Mouse (Mus musculus): ENCODE measurements around the gene Lrrk1. TPM values are rescaled to one million over a fixed set of nuclear protein-coding genes. Genes with fewer than 3 reads are reported as not detected.

Lrrk1 gene
- polyA plus RNA-seq, 1 experiment from 2014 or later, result 4.7 TPM

DNA sequence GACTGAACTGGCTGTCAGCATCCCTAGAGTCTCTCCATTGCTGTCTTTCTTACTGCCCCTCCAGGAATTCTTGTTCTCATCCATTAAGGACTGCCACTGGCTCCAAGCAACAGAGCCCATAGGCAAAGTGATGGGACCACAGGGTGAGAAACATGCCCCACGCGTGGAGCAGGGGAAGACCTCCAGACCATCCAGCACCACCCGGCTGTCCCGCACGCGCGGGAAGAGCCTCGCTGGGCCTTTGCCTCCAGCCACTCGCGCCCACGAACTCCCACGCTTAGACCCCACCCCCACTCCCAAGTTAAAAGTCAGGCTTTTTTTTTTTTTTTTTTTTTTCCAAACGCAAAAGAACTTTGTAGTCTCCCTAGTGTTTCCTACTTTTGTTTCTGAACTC, 734 bp downstream of the Lrrk1 start:
- H3K4me1 ChIP-seq (replicated peaks; ENCODE audit: control insufficient read depth, insufficient read depth, low read length), result peaks cover 3% of the 10 kb centered on the region
- WGBS, result 2% methylated on average over 13 of the region's 13 CpGs
- H3K9me3 ChIP-seq (ENCODE audit: control insufficient read depth, low read length), result no peaks in the 10 kb centered on the region
- peaks cover 15% of the 10 kb centered on the region for H3K27me3 ChIP-seq (ENCODE audit: control insufficient read depth, insufficient read depth, low read length)
- peak overlapping the region; percentile 94 for H3K4me2 ChIP-seq (replicated peaks)
- H3K4me3 ChIP-seq (replicated peaks; ENCODE audit: low read length), result peak overlapping the region; percentile 54
- ATAC-seq (ENCODE audit: low FRiP score), result peak; percentile 47; the same call in 1 of the 2 replicates
- peak overlapping the region; percentile 59; the same call in 1 of the 2 replicates for H3K9ac ChIP-seq
- H3K27ac ChIP-seq, result no peak overlapping the region
- H3K36me3 ChIP-seq (replicated peaks; ENCODE audit: control insufficient read depth, insufficient read depth), result no peaks in the 10 kb centered on the region
- DNase-seq (ENCODE audit: low spot score), result no peak

DNA sequence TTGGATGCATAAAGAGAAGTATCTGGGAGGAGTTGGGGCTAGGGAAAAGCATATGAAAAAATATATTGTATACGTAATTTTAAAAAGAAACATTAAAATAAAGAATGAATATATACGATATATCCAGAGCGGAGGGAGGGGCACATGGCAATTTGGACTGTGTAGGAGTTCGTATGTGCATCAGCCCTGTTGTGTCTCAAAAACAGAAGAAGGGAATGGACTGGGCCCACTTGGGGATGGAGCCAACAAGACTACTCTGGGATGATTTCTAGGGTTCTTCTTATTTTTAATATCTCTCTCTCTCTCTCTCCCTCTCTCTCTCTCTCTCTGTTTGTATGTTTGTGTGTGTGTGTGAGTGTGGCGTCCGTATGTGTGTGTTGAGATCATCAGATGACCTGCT, 1.7 kb downstream of the Lrrk1 start:
- Histone ChIP-seq H3K27me3 (ENCODE audit: control insufficient read depth, insufficient read depth, low read length) (peaks cover 15% of the 10 kb centered on the region), H3K9ac (no peak overlapping the region), H3K9me3 (ENCODE audit: control insufficient read depth, low read length) (no peaks in the 10 kb centered on the region), H3K4me3 (replicated peaks; ENCODE audit: low read length) (no peak overlapping the region), H3K27ac (no peak overlapping the region), H3K4me2 (replicated peaks) (no peak overlapping the region), H3K4me1 (replicated peaks; ENCODE audit: control insufficient read depth, insufficient read depth, low read length) (peaks cover 3% of the 10 kb centered on the region), H3K36me3 (replicated peaks; ENCODE audit: control insufficient read depth, insufficient read depth) (no peaks in the 10 kb centered on the region)
- WGBS, result 95% methylated on average over 6 of the region's 6 CpGs
- ATAC-seq (ENCODE audit: low FRiP score), result no peak
- no peak for DNase-seq (ENCODE audit: low spot score)

DNA sequence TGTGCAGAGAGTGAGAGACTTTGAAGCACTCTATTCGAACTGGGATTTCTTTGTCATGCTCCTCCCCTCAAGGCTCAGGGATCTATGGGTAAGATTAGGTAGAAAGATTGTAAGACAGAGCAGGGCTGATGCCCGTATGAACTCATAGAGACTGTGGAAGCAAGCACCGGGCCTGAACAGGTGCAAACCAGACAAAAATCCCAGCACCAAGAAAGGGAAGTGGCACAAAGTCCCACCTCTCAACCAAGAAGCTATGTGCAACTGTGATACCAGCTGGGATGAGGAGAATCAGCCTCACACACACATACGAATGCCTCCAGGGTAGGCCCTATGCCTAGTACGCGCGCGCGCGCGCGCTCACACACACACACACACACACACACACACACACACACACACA, 2.3 kb downstream of the Lrrk1 start:
- 94% methylated on average over 12 of the region's 12 CpGs for WGBS
- ATAC-seq (ENCODE audit: low FRiP score) (no peak), DNase-seq (ENCODE audit: low spot score) (no peak)
- Histone ChIP-seq H3K9me3 (ENCODE audit: control insufficient read depth, low read length) (no peaks in the 10 kb centered on the region), H3K4me1 (replicated peaks; ENCODE audit: control insufficient read depth, insufficient read depth, low read length) (peaks cover 3% of the 10 kb centered on the region), H3K9ac (no peak overlapping the region), H3K36me3 (replicated peaks; ENCODE audit: control insufficient read depth, insufficient read depth) (no peaks in the 10 kb centered on the region), H3K4me3 (replicated peaks; ENCODE audit: low read length) (no peak overlapping the region), H3K27me3 (ENCODE audit: control insufficient read depth, insufficient read depth, low read length) (peaks cover 15% of the 10 kb centered on the region), H3K4me2 (replicated peaks) (no peak overlapping the region), H3K27ac (no peak overlapping the region)

DNA sequence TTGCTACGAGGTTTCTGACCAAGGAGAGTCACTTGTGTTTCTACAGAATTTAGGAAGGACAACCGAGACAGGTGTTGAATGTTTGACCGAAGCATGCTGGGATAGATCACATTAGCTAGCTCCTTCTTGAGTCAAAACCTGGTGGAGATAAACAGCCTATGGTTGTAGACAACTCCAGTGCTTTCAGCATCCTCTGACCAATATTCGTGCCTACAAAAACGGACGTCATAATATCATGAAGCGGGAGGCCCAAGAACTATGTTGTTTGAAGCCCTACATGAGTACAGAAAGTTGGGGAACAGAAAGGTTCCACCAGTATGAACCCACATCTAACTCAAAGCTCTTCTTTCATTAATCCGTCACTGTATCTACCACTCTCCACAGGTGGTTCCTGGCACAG, 3.3 kb downstream of the Lrrk1 start:
- H3K9me3 ChIP-seq (ENCODE audit: control insufficient read depth, low read length), result no peaks in the 10 kb centered on the region

DNA sequence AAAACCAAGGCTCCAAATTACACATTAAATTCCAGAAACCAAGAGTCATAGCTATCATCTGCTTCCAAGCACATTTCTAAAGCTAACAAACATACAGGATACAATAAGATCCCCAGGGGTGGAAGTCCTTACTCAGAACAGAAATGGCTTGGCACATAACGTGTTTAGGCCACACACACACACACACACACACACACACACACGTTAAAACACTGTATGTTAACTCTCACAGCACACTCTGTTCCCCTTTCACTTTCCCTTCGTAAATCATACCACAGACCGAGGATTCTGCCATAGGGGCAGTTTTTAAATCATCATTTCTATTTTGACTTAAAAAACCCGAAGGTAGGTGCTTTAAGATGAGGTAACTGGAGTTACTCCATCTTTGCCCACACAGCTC, 3.9 kb downstream of the Lrrk1 start:
- DNase-seq (ENCODE audit: low spot score), result no peak
- Histone ChIP-seq H3K9ac (no peak overlapping the region), H3K4me1 (replicated peaks; ENCODE audit: control insufficient read depth, insufficient read depth, low read length) (peaks cover 3% of the 10 kb centered on the region), H3K27me3 (ENCODE audit: control insufficient read depth, insufficient read depth, low read length) (peaks cover 15% of the 10 kb centered on the region), H3K27ac (no peak overlapping the region), H3K4me2 (replicated peaks) (no peak overlapping the region), H3K36me3 (replicated peaks; ENCODE audit: control insufficient read depth, insufficient read depth) (no peaks in the 10 kb centered on the region), H3K9me3 (ENCODE audit: control insufficient read depth, low read length) (no peaks in the 10 kb centered on the region), H3K4me3 (replicated peaks; ENCODE audit: low read length) (no peak overlapping the region)
- WGBS, result 74% methylated on average over 5 of the region's 5 CpGs
- no peak for ATAC-seq (ENCODE audit: low FRiP score)

More for the DNA sequence above, 3.3 kb downstream of the Lrrk1 start:
- ATAC-seq (ENCODE audit: low FRiP score) (no peak), DNase-seq (ENCODE audit: low spot score) (no peak)
- Histone ChIP-seq H3K36me3 (replicated peaks; ENCODE audit: control insufficient read depth, insufficient read depth) (no peaks in the 10 kb centered on the region), H3K4me3 (replicated peaks; ENCODE audit: low read length) (no peak overlapping the region), H3K27ac (no peak overlapping the region), H3K27me3 (ENCODE audit: control insufficient read depth, insufficient read depth, low read length) (peaks cover 15% of the 10 kb centered on the region), H3K4me1 (replicated peaks; ENCODE audit: control insufficient read depth, insufficient read depth, low read length) (peaks cover 3% of the 10 kb centered on the region), H3K9ac (no peak overlapping the region), H3K4me2 (replicated peaks) (no peak overlapping the region)
- WGBS, result 93% methylated on average over 8 of the region's 8 CpGs

DNA sequence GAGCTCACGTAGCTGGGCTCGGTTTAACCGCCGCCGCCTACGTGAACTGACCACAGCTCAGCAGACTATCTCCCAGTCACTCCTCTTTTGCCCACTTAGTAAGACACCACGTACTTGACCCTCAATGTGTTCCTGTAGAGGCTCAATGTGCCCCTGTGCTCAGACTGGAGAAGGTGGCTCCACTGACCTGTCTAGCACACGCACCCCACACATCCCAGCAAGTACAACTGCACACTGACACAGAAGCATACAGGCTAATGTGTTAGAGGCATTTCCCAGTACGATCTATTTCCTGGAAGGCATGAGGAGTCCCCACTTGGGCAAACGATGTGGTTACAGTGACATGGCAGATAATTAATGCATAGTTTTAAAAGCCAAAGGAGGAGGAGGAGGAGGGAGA, 11.6 kb downstream of the Lrrk1 start:
- Histone ChIP-seq H3K4me2 (replicated peaks) (no peak overlapping the region), H3K27me3 (ENCODE audit: control insufficient read depth, insufficient read depth, low read length) (no peaks in the 10 kb centered on the region), H3K4me3 (replicated peaks; ENCODE audit: low read length) (no peak overlapping the region), H3K36me3 (replicated peaks; ENCODE audit: control insufficient read depth, insufficient read depth) (no peaks in the 10 kb centered on the region), H3K9ac (no peak overlapping the region), H3K9me3 (ENCODE audit: control insufficient read depth, low read length) (no peaks in the 10 kb centered on the region), H3K4me1 (replicated peaks; ENCODE audit: control insufficient read depth, insufficient read depth, low read length) (no peaks in the 10 kb centered on the region), H3K27ac (no peak overlapping the region)
- DNase-seq (ENCODE audit: low spot score) (no peak), ATAC-seq (ENCODE audit: low FRiP score) (no peak)
- WGBS, result 88% methylated on average over 10 of the region's 10 CpGs

DNA sequence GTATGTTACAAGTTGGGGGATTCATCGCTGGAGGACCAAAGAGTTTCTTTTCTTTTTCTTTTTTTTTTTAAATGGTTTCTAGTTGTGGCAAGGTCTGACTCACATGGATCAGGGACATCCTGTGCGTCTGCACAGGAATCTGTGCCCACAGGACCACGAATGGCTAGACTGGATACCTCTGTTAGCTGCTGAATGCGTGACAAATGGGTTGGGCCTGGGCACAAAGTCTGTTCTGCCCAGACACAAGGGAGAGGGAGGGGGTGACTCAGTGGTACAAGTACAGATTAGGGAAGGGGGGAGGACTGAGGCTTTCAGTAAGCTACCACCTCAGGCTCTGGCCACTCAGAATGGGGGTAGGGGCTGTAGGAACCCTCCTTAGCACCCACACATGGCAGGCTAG, 12.4 kb downstream of the Lrrk1 start:
- Histone ChIP-seq H3K36me3 (replicated peaks; ENCODE audit: control insufficient read depth, insufficient read depth) (no peaks in the 10 kb centered on the region), H3K9ac (no peak overlapping the region), H3K4me1 (replicated peaks; ENCODE audit: control insufficient read depth, insufficient read depth, low read length) (no peaks in the 10 kb centered on the region), H3K4me3 (replicated peaks; ENCODE audit: low read length) (no peak overlapping the region), H3K4me2 (replicated peaks) (no peak overlapping the region), H3K27ac (no peak overlapping the region), H3K9me3 (ENCODE audit: control insufficient read depth, low read length) (no peaks in the 10 kb centered on the region), H3K27me3 (ENCODE audit: control insufficient read depth, insufficient read depth, low read length) (no peaks in the 10 kb centered on the region)
- WGBS, result 80% methylated on average over 4 of the region's 4 CpGs
- ATAC-seq (ENCODE audit: low FRiP score), result no peak
- no peak for DNase-seq (ENCODE audit: low spot score)

DNA sequence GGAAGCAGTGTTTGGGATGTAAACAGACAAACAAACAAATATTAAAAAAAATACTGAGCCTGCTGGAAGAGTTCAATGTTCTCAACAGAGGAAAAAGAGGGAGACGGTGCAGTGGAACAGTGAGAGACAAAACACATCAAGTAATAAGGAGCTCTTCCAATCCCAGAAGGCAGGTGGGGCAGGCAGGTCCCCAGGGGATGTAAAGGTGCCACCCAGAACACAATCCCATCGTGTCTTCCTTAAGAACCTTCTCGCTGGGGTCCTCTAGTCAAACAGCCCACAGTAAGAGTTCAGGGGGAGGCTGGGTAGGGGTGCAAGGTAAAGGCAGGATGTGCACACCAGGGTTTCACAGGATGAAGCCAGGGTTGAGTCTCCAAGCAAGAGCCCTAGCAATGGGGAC, 14.8 kb downstream of the Lrrk1 start:
- no peak overlapping the region for H3K4me2 ChIP-seq (replicated peaks)
- H3K4me1 ChIP-seq (replicated peaks; ENCODE audit: control insufficient read depth, insufficient read depth, low read length), result no peaks in the 10 kb centered on the region
- no peak overlapping the region for H3K27ac ChIP-seq
- 96% methylated on average over 3 of the region's 3 CpGs for WGBS
- no peaks in the 10 kb centered on the region for H3K27me3 ChIP-seq (ENCODE audit: control insufficient read depth, insufficient read depth, low read length)
- no peaks in the 10 kb centered on the region for H3K36me3 ChIP-seq (replicated peaks; ENCODE audit: control insufficient read depth, insufficient read depth)
- ATAC-seq (ENCODE audit: low FRiP score) (no peak), DNase-seq (ENCODE audit: low spot score) (no peak)
- H3K4me3 ChIP-seq (replicated peaks; ENCODE audit: low read length), result no peak overlapping the region
- no peak overlapping the region for H3K9ac ChIP-seq
- no peaks in the 10 kb centered on the region for H3K9me3 ChIP-seq (ENCODE audit: control insufficient read depth, low read length)

DNA sequence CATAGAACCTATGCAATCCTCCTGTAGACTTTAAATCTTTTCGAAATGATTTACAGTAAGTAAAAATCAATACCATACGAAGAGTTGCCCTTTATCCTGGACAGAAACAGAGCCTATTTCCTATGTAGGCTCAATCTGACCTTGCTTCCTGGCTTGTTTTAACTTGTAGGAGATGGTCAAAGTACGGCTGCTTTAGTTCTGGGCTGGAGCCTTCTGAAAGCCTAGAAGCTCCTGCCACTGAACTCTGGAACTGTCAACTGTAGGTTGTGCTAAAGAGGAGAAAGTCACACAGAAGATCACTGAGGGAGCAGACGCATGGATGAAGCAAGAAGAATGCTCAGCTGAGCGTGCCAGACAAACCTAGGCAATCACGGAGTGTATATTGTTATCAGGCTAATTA, 17.2 kb downstream of the Lrrk1 start:
- Histone ChIP-seq H3K27me3 (ENCODE audit: control insufficient read depth, insufficient read depth, low read length) (no peaks in the 10 kb centered on the region), H3K9ac (no peak overlapping the region), H3K4me1 (replicated peaks; ENCODE audit: control insufficient read depth, insufficient read depth, low read length) (no peaks in the 10 kb centered on the region), H3K9me3 (ENCODE audit: control insufficient read depth, low read length) (no peaks in the 10 kb centered on the region), H3K36me3 (replicated peaks; ENCODE audit: control insufficient read depth, insufficient read depth) (no peaks in the 10 kb centered on the region), H3K27ac (no peak overlapping the region), H3K4me3 (replicated peaks; ENCODE audit: low read length) (no peak overlapping the region), H3K4me2 (replicated peaks) (no peak overlapping the region)
- ATAC-seq (ENCODE audit: low FRiP score) (no peak), DNase-seq (ENCODE audit: low spot score) (no peak)
- WGBS, result 90% methylated on average over 6 of the region's 6 CpGs

DNA sequence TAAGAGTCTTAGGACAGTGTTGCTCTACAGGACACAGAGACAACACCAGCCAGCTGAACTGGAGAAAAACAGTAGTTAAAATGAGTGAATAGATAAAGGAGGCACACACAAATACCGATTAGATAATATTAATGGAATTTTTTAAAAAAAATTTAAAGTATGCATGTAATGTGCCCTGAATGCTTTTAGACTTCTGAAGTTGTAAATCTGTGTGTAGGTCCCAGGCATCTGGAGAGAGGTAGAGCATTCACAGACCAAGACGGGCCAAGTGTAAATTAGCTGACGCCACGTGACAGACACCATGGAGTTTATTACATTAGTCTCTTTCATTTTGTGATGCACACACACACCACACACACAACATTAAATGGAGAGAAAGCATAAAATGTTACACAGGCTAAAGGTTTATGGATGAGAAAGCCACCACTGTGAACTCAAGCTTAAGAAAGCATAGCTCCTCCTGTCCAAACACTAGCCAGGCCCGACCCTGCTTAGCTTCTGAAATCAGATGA, 18.2 kb downstream of the Lrrk1 start:
- H3K9me3 ChIP-seq (ENCODE audit: control insufficient read depth, low read length), result no peaks in the 10 kb centered on the region
- H3K4me1 ChIP-seq (replicated peaks; ENCODE audit: control insufficient read depth, insufficient read depth, low read length), result no peaks in the 10 kb centered on the region
- H3K27ac ChIP-seq, result no peak overlapping the region
- DNase-seq (ENCODE audit: low spot score) (no peak), ATAC-seq (ENCODE audit: low FRiP score) (no peak)
- 80% methylated on average over 5 of the region's 5 CpGs for WGBS
- H3K9ac ChIP-seq, result no peak overlapping the region
- no peaks in the 10 kb centered on the region for H3K36me3 ChIP-seq (replicated peaks; ENCODE audit: control insufficient read depth, insufficient read depth)
- no peak overlapping the region for H3K4me2 ChIP-seq (replicated peaks)
- no peak overlapping the region for H3K4me3 ChIP-seq (replicated peaks; ENCODE audit: low read length)
- H3K27me3 ChIP-seq (ENCODE audit: control insufficient read depth, insufficient read depth, low read length), result no peaks in the 10 kb centered on the region
